Mouse (Mus musculus) layer of hippocampus, adult 9-10 months (tissue): Measurements from ENCODE around the gene Mdm2.
"Not testable (repeated sequence)": the region's sequence is repeated elsewhere in the genome, so short reads cannot be mapped to it uniquely, and the experiment has no call there.

Experiments
- DNase-seq: peaks from one replicate; pipeline ENCODE4 v3.0.0; 2022; ENCODE audit warnings: low spot score

Mdm2 gene

GRCm38 (mm10) chr10:117732184-117732583 is 21.6 kb upstream of the Mdm2 start:
- no peak for DNase-seq

- DNase-seq: no peak
These were observed 20.9 kb upstream of the Mdm2 start for GRCm38 (mm10) chr10:117731244-117732101.

- no peak for DNase-seq
These were observed 20.2 kb upstream of the Mdm2 start for GRCm38 (mm10) chr10:117730637-117731203.

- no peak for DNase-seq
These were observed 19.6 kb upstream of the Mdm2 start for GRCm38 (mm10) chr10:117730140-117730539.

- no peak for DNase-seq
These were observed 18.7 kb upstream of the Mdm2 start for GRCm38 (mm10) chr10:117729139-117729814.

GRCm38 (mm10) chr10:117728574-117728973 is 18.0 kb upstream of the Mdm2 start:
- DNase-seq: no peak

GRCm38 (mm10) chr10:117727518-117728110 is 17.1 kb upstream of the Mdm2 start:
- no peak for DNase-seq

GRCm38 (mm10) chr10:117726888-117727385 is 16.4 kb upstream of the Mdm2 start:
- no peak for DNase-seq

- DNase-seq: no peak
These were observed 15.8 kb upstream of the Mdm2 start for GRCm38 (mm10) chr10:117726350-117726749.

- DNase-seq: no peak
These were observed 15.1 kb upstream of the Mdm2 start for GRCm38 (mm10) chr10:117725671-117726070.

GRCm38 (mm10) chr10:117724804-117725361 is 14.3 kb upstream of the Mdm2 start:
- DNase-seq: no peak

- no peak for DNase-seq
These were observed 13.7 kb upstream of the Mdm2 start for GRCm38 (mm10) chr10:117724136-117724718.

GRCm38 (mm10) chr10:117718161-117719119 is 7.9 kb upstream of the Mdm2 start:
- no peak for DNase-seq

GRCm38 (mm10) chr10:117717583-117717982 is 7.0 kb upstream of the Mdm2 start:
- no peak for DNase-seq

- no peak for DNase-seq
These were observed 6.1 kb upstream of the Mdm2 start for GRCm38 (mm10) chr10:117716686-117717085.

GRCm38 (mm10) chr10:117715654-117716053 is 5.1 kb upstream of the Mdm2 start:
- not testable (repeated sequence) for DNase-seq

- no peak for DNase-seq
These were observed 4.5 kb upstream of the Mdm2 start for GRCm38 (mm10) chr10:117714928-117715500.

- no peak for DNase-seq
These were observed 3.5 kb upstream of the Mdm2 start for GRCm38 (mm10) chr10:117714048-117714545.

GRCm38 (mm10) chr10:117713466-117713865 is 2.9 kb upstream of the Mdm2 start:
- no peak for DNase-seq

- DNase-seq: no peak
These were observed 2.3 kb upstream of the Mdm2 start for GRCm38 (mm10) chr10:117712871-117713270.
